Mouse (Mus musculus) kidney, embryonic 15.5 days (tissue): ENCODE data around the gene RPS10-NUDT3. TPM values are rescaled to one million over a fixed set of nuclear protein-coding genes. Genes with fewer than 3 reads are reported as not detected.

Experiments used
- ATAC-seq: fragments of 200-750 bp; cut with Nextera tagmentation; replicated peaks from 2 replicates; pipeline ENCODE4 v1.8.0; 2017; ENCODE audit warnings: moderate TSS enrichment; ENCODE audit not compliant: low FRiP score
- H3K27ac ChIP-seq: fragments of 300-500 bp; sonication (generic); 2 replicates; pipeline ENCODE4 v1.5.1; 2015; ENCODE audit warnings: mild to moderate bottlenecking, inconsistent platforms
- H3K27me3 ChIP-seq: fragments of 300-500 bp; sonication (generic); 2 replicates; pipeline ENCODE4 v1.6.1; 2015; ENCODE audit warnings: inconsistent platforms
- H3K36me3 ChIP-seq: fragments of 300-500 bp; sonication (generic); 2 replicates; pipeline ENCODE4 v1.6.1; 2015; ENCODE audit warnings: inconsistent platforms
- H3K4me1 ChIP-seq: fragments of 300-500 bp; sonication (generic); 2 replicates; pipeline ENCODE4 v1.6.1; 2015; ENCODE audit warnings: inconsistent platforms
- H3K4me2 ChIP-seq: fragments of 300-500 bp; sonication (generic); 2 replicates; pipeline ENCODE4 v1.6.1; 2015; ENCODE audit warnings: moderate library complexity, mild to moderate bottlenecking, inconsistent platforms
- H3K4me3 ChIP-seq: fragments of 300-500 bp; sonication (generic); replicated peaks from 2 replicates; pipeline ENCODE4 v1.5.1; 2015; ENCODE audit warnings: mild to moderate bottlenecking, inconsistent platforms
- H3K9ac ChIP-seq: fragments of 300-500 bp; sonication (generic); 2 replicates; pipeline ENCODE4 v1.6.1; 2015; ENCODE audit warnings: mild to moderate bottlenecking, inconsistent platforms
- H3K9me3 ChIP-seq: fragments of 300-500 bp; sonication (generic); replicated peaks from 2 replicates; pipeline ENCODE4 v1.6.1; 2016; ENCODE audit warnings: inconsistent platforms
- WGBS: fragments of 180-500 bp; shearing (Covaris S2); methylation state at CpG from one replicate; pipeline ENCODE4 v1.1.7; 2015; ENCODE audit warnings: mixed read lengths; 5-methylcytosine and 5-hydroxymethylcytosine counted together
- polyA plus RNA-seq: library from polyadenylated mRNA; unstranded; fragments of >200 nt; fragmentation: Nextera tagmentation; extraction: Ambion mirVana; gene quantifications from 2 replicates; pipeline ENCODE4 v1.2.1, GENCODE M21; 2015

The RPS10-NUDT3 gene
- polyA plus RNA-seq, 1 experiment from 2014 or later: not detected

DNA sequence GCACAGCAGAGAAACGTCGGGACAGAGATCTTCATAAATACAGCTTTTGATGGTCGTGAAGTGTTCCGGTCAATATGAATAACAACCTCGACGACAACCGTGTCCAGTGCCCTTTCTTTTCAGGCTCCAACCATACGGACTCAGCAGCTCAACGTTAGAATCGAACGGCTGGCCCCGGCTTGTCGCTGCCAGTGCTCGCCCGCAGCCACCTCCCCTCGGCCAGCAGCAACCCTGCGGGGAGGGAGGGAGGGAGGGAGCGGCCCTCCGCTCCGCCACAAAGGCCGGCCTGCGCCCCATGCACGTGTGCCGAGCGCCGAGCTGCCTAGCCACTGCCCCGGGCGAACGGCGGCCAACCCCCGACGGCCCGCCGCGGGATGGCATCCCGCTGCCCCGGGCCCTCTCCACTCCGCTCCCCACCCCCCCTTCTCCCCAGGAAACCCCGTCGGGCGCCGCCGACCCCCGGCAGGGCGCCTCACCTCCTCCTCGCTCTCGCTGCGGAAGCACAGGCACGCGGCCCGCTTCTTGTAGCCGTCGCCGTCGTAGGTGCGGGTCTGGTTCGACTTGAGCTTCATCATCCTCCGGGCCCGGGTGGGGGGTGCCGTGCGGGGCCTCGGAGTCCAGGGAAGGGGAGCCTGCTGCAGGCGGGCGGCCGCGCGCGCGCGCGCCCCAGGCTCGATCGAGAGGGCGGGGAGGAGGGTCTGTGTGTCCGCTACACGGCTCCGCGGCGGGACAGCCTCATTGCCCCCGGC is 12.2 kb downstream of the RPS10-NUDT3 start:
- Histone ChIP-seq H3K27me3 (no peaks in the 10 kb centered on the region), H3K4me3 (peak overlapping the region; percentile 97), H3K4me1 (peaks cover 27% of the 10 kb centered on the region), H3K9ac (peak overlapping the region; percentile 98), H3K36me3 (peaks cover 6% of the 10 kb centered on the region), H3K9me3 (peaks cover 3% of the 10 kb centered on the region; the same call in 1 of the 2 replicates), H3K4me2 (peak overlapping the region; percentile 67), H3K27ac (peak overlapping the region; percentile 90)
- under 1% methylated on average over 78 of the region's 80 CpGs for WGBS
- ATAC-seq: peak; percentile 55

DNA sequence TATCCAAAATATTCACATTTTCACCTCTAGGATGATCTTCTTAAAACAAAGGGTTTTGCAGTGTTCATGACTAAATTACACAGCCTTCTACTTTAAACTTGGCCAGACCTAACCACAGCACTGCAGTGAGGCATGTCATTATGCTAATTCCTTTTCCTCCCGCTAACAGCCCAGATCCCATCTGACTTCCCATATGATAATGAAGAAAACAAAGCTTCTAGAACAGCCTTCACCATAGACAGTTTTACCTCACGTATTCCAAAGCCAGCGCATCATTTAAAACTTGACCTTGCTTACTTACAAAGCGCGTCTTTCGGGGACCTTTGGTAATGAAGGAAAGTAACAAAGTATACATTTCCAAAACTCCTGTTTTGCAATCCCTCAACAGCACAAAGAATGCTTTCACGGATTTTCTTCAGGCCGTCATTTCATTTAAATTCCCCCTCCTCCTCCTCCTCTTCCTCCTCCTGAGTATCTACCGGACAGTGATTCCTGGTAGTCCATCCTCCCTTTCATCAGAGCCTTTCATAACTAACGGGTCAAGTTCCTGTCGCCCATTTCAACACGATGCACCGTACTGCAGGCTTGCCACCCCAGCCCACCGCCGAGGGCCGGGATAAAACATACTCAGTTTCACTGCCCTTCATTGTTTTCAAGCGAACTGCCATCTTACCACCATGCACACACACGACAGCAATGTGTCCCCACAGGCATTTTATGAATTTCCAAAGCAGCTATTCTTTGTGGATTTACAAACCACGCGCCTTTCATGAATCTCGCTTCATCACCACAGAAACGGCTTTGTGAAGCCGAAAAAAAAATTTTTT is 13.1 kb downstream of the RPS10-NUDT3 start:
- Histone ChIP-seq H3K36me3 (peaks cover 15% of the 10 kb centered on the region), H3K27ac (peak overlapping the region; percentile 90), H3K9me3 (peaks cover 8% of the 10 kb centered on the region; the same call in 1 of the 2 replicates), H3K27me3 (no peaks in the 10 kb centered on the region), H3K4me3 (peak overlapping the region; percentile 97), H3K4me1 (peaks cover 26% of the 10 kb centered on the region), H3K9ac (peak overlapping the region; percentile 98), H3K4me2 (peak overlapping the region; percentile 67)
- 2% methylated on average over 23 of the region's 23 CpGs for WGBS
- no peak for ATAC-seq

DNA sequence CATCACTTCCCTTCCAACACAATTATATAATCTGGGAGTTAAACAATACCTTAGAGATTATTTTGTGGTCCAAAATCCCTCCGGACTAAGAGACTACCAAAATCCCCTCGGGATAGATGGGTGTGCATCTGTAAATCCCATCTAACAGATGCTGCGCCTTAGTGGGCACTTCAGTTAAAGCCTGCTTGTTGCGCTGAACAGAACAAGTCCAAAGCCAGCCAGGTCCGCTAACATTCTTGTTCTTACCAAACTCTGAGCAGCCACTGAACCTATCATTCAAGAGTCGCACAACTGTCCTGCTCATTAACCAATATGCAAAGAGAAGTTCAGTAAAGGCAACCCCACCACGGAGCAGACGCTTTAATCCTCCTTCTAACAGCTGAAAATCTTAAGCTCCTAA is 13.9 kb downstream of the RPS10-NUDT3 start:
- no peak for ATAC-seq
- H3K27ac ChIP-seq: no peak overlapping the region
- H3K4me1 ChIP-seq: peaks cover 24% of the 10 kb centered on the region
- no peaks in the 10 kb centered on the region for H3K27me3 ChIP-seq
- H3K9ac ChIP-seq: peak overlapping the region; percentile 98
- H3K4me3 ChIP-seq: peak overlapping the region; percentile 97
- peaks cover 8% of the 10 kb centered on the region; the same call in 1 of the 2 replicates for H3K9me3 ChIP-seq
- 43% methylated on average over 8 of the region's 8 CpGs for WGBS
- peak overlapping the region; percentile 67 for H3K4me2 ChIP-seq
- peaks cover 21% of the 10 kb centered on the region for H3K36me3 ChIP-seq

DNA sequence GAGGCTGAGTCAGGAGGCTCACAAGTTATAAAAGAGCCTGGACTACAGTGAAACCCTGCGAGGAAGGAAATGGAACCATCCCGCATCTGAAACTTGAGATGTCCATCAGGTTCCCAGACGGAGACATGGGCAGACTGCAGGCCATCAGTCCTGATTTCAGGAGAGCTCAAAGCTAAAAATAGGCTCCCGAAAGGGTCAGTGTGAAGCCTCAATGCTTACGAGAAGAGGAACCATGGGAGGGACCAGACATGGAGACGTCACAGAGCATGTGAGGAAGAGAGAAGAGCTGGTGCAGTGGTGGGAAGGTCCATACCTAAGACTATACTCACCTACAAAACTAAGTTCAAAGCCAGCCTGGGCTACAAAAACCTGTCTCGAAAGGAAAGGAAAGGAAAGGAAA is 19.6 kb downstream of the RPS10-NUDT3 start:
- H3K27ac ChIP-seq: no peak overlapping the region
- no peaks in the 10 kb centered on the region for H3K27me3 ChIP-seq
- peaks cover 29% of the 10 kb centered on the region for H3K36me3 ChIP-seq
- ATAC-seq: no peak
- H3K4me2 ChIP-seq: no peak overlapping the region
- peaks cover 36% of the 10 kb centered on the region for H3K4me1 ChIP-seq
- no peak overlapping the region for H3K4me3 ChIP-seq
- 63% methylated on average over 7 of the region's 7 CpGs for WGBS
- peaks cover 8% of the 10 kb centered on the region; the same call in 1 of the 2 replicates for H3K9me3 ChIP-seq
- H3K9ac ChIP-seq: no peak overlapping the region

DNA sequence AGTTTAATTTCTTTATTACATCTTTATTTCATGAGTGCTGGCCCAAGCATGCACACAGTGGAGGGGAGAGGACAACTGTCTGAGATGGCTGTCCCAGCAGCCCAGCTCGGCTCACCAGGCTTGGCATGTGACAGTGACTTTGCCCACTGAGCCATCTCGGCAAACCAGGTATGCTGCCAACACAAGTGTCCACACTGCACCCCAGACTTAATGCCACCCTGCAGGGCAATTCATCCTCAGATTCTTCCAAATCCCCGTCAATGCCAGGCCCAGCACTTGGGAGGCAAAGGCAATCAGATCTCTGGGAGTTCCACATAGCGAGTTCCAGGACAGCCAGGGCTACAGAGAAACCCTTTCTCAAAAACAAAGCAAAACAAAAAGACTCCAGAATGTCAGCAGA is 22.0 kb downstream of the RPS10-NUDT3 start:
- 83% methylated on average over 4 of the region's 4 CpGs for WGBS
- H3K4me3 ChIP-seq: no peak overlapping the region

DNA sequence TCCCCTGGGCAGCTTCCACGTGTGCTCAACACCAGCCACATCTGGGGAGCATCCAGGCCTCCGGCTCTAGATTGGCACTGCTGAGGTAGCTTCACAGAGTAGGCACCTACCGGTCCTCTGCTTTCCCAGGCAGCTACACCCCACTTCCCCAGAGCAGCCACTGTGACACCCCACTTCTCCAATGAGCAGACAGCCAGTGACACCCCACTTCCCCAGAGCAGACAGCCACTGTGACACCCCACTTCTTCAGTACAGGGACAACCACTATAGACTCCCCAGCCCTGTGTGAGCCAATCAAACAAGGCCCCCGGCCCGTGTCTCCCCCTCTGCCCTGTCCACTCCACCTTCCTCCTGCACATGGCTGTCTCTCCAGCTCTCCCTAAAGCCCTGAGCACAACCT is 23.0 kb downstream of the RPS10-NUDT3 start:
- Histone ChIP-seq H3K4me3 (no peak overlapping the region), H3K27ac (no peak overlapping the region), H3K4me2 (no peak overlapping the region), H3K36me3 (peaks cover 20% of the 10 kb centered on the region), H3K9ac (no peak overlapping the region), H3K4me1 (peaks cover 34% of the 10 kb centered on the region), H3K27me3 (no peaks in the 10 kb centered on the region), H3K9me3 (no peaks in the 10 kb centered on the region)
- ATAC-seq: no peak
- 80% methylated on average over 5 of the region's 5 CpGs for WGBS

More for the DNA sequence above, 22.0 kb downstream of the RPS10-NUDT3 start:
- no peak overlapping the region for H3K4me2 ChIP-seq
- peaks cover 7% of the 10 kb centered on the region; the same call in 1 of the 2 replicates for H3K9me3 ChIP-seq
- no peak for ATAC-seq
- H3K9ac ChIP-seq: no peak overlapping the region
- H3K4me1 ChIP-seq: peaks cover 34% of the 10 kb centered on the region
- peaks cover 29% of the 10 kb centered on the region for H3K36me3 ChIP-seq
- H3K27ac ChIP-seq: no peak overlapping the region
- no peaks in the 10 kb centered on the region for H3K27me3 ChIP-seq

DNA sequence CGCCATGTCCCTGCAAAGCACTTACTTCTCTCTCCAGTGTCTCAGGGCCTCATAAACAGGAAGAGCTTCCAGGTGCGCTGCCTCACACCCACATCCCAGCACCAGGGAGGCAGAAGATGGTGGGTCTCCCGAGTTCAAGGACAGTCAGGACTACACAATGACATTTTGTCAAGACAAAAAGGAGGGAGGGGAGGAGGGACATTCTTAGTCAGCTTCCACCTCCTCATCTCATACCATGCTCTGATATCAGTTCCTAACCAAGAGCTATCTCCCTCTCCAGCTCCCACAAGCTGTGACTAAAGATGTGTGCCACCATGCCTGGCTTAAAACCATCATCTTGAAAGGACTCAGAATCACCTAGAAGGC is 23.5 kb downstream of the RPS10-NUDT3 start:
- Histone ChIP-seq H3K9me3 (no peaks in the 10 kb centered on the region), H3K27ac (0 out of 2 replicates have a peak overlapping the region, but pooled peaks have one; percentile 2), H3K4me1 (peaks cover 34% of the 10 kb centered on the region), H3K4me2 (no peak overlapping the region), H3K9ac (no peak overlapping the region), H3K36me3 (peaks cover 15% of the 10 kb centered on the region), H3K27me3 (no peaks in the 10 kb centered on the region), H3K4me3 (no peak overlapping the region)
- 43% methylated on average over 3 of the region's 3 CpGs for WGBS
- ATAC-seq: no peak

DNA sequence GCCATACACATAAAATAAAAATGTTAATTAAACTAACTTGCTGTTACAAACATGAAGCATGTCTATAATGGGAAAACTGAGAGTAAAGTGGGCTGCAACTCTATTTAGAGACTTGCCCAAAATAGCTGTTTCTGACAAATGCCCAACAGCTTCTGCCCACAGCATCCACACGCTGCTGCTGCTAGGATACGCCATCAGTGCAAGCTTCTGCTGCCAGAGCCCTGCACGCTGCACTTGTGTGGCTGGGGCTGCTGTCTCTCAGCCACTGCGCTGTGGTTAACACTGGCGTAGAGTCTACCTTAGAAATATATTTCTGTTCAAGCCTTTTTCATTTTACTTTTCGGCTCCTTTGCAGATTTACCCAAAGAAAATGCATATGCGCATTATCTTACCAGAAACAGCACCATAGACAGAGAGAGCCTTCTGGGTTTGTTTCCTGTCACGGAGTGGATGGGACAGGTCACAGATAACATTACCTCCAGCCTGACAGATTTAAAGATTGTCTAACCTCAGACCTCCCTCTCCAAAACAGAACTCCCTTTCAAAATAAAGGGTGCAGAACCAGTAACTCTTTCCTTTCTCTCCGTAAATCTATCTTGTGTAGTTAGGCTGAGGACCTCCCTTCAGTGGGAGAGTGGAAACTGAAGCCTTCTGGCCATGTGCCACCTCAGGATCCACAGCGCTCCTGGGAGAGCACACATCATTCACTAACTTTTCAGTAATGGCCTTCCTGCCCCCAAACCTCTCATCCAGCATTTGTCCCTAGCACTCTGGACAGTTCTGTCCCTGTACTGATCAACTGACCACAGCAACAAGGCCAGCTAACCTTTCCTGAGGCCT is 24.1 kb downstream of the RPS10-NUDT3 start:
- H3K4me2 ChIP-seq: no peak overlapping the region
- WGBS: 57% methylated on average over 10 of the region's 10 CpGs
- peaks cover 34% of the 10 kb centered on the region for H3K4me1 ChIP-seq
- H3K27me3 ChIP-seq: no peaks in the 10 kb centered on the region
- H3K4me3 ChIP-seq: no peak overlapping the region
- H3K36me3 ChIP-seq: peaks cover 13% of the 10 kb centered on the region
- no peak for ATAC-seq
- no peak overlapping the region for H3K9ac ChIP-seq
- 0 out of 2 replicates have a peak overlapping the region, but pooled peaks have one; percentile 2 for H3K27ac ChIP-seq
- no peaks in the 10 kb centered on the region for H3K9me3 ChIP-seq

DNA sequence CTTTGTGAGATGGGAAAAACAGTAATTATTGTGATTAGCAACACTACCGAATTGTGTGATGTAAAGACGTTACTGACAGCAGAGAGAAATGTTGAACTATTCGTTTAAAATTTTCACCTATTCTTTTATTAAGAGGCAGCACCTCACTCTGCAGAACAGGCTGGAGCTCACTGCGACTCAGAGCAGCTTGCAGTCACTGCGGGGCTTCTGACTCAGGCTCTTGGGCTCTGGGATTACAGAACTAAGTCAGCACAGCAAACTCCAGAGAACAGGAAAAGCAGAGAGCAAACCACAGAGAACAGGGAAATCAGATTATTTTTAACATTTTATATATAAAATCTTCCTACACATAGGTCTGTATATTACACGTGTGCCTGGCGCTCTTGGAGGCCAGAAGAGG is 25.4 kb downstream of the RPS10-NUDT3 start:
- Histone ChIP-seq H3K36me3 (peaks cover 13% of the 10 kb centered on the region), H3K9me3 (no peaks in the 10 kb centered on the region), H3K4me1 (peaks cover 31% of the 10 kb centered on the region), H3K27me3 (no peaks in the 10 kb centered on the region), H3K4me3 (no peak overlapping the region), H3K27ac (no peak overlapping the region), H3K4me2 (no peak overlapping the region), H3K9ac (no peak overlapping the region)
- WGBS: 83% methylated on average over 7 of the region's 7 CpGs
- ATAC-seq: no peak

DNA sequence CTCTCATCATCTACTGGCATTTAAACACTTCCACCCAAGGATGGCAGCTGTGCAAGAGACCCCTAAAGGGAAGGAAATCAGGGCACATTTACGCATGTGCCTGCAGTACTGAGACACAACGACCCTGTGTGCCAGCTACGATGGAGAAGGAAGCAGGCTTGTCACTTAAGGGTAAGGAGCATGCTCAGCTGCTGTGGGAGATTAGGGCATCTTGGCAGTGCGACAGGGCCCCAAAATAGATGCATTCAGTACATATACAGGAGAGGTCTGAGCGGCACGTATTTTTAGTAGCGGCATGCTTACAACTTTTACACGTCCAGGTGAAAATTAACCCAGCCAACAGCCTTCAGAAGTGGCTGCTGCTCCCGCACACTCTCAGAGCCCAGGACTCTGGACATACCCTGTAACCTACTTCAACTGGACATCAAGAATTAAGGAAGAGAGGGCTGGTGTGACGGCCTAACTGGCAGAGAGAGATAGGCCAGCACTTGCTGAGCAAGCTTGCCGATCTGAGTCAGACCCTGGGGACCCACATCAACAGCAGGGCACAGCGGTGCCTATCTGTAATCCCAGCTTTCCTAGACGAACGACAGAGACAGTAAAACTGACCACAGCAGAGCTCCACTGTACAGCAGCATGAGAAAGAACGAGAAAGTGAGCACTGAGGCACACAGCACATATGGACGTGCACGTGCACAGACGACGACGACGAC is 31.3 kb downstream of the RPS10-NUDT3 start:
- H3K27ac ChIP-seq: no peak overlapping the region
- no peaks in the 10 kb centered on the region for H3K9me3 ChIP-seq
- 0 out of 2 replicates have a peak, but pooled peaks cover 5% of the 10 kb centered on the region for H3K36me3 ChIP-seq
- H3K9ac ChIP-seq: no peak overlapping the region
- WGBS: 82% methylated on average over 21 of the region's 21 CpGs
- H3K27me3 ChIP-seq: no peaks in the 10 kb centered on the region
- H3K4me2 ChIP-seq: no peak overlapping the region
- no peak for ATAC-seq
- H3K4me3 ChIP-seq: no peak overlapping the region
- peaks cover 30% of the 10 kb centered on the region for H3K4me1 ChIP-seq

DNA sequence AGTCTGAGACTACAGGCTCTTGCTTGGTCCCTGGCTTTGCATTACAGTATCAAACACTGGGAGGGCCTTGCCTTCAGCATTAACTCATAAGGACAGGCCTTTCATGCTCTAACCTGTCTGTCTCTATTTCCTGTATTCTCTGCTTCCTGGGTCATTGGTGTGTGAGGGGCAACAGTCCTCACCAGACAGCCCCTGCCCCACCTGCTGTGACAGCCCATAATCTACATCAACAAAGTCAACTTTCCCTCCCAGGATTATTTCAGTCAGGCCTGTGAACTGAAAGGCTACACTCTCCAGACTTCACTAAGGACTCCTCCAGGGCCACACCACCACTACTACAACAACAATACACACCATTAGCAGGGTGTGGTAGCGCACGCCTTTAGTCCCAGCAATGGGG is 32.0 kb downstream of the RPS10-NUDT3 start:
- 88% methylated on average over 2 of the region's 2 CpGs for WGBS
- no peak overlapping the region for H3K9ac ChIP-seq
- no peak for ATAC-seq

More for the DNA sequence above, 32.0 kb downstream of the RPS10-NUDT3 start:
- Histone ChIP-seq H3K36me3 (0 out of 2 replicates have a peak, but pooled peaks cover 1% of the 10 kb centered on the region), H3K4me1 (peaks cover 36% of the 10 kb centered on the region), H3K4me2 (no peak overlapping the region), H3K4me3 (no peak overlapping the region), H3K27me3 (no peaks in the 10 kb centered on the region), H3K9me3 (no peaks in the 10 kb centered on the region), H3K27ac (no peak overlapping the region)
